Mouse (Mus musculus) kidney, postnatal 10 days (tissue): ENCODE measurements around the gene Fcrlb.
"Not testable (repeated sequence)": the region's sequence is repeated elsewhere in the genome, so short reads cannot be mapped to it uniquely, and the experiment has no call there.

Experiments
- DNase-seq: peaks from one replicate; pipeline ENCODE4 v3.0.0; 2021; ENCODE audit warnings: mixed read lengths

Gene Fcrlb

GRCm38 (mm10) chr1:170912891-170913615 lies at the start of gene Fcrlb:
Fcrlb (minus strand) TSS chr1:170912941.
- DNase-seq: no peak

- DNase-seq: no peak
Observed at GRCm38 (mm10) chr1:170962301-170962700, 49.6 kb upstream of the Fcrlb start.

GRCm38 (mm10) chr1:170961101-170961500 lies 48.4 kb upstream of the Fcrlb start:
- DNase-seq: no peak

- no peak for DNase-seq
Observed at GRCm38 (mm10) chr1:170959791-170960190, 47.0 kb upstream of the Fcrlb start.

GRCm38 (mm10) chr1:170958225-170958624 lies 45.5 kb upstream of the Fcrlb start:
- no peak for DNase-seq

GRCm38 (mm10) chr1:170953192-170953591 lies 40.5 kb upstream of the Fcrlb start:
- DNase-seq: no peak

- no peak for DNase-seq
Observed at GRCm38 (mm10) chr1:170950772-170951171, 38.0 kb upstream of the Fcrlb start.

- not testable (repeated sequence) for DNase-seq
Observed at GRCm38 (mm10) chr1:170944908-170945307, 32.2 kb upstream of the Fcrlb start.

- DNase-seq: not testable (repeated sequence)
Observed at GRCm38 (mm10) chr1:170944151-170944550, 31.4 kb upstream of the Fcrlb start.

- peak; percentile 10 for DNase-seq
Observed at GRCm38 (mm10) chr1:170939255-170939654, 26.5 kb upstream of the Fcrlb start.

GRCm38 (mm10) chr1:170934383-170934782 lies 21.6 kb upstream of the Fcrlb start:
- no peak for DNase-seq

GRCm38 (mm10) chr1:170933940-170934339 lies 21.2 kb upstream of the Fcrlb start:
- DNase-seq: no peak

GRCm38 (mm10) chr1:170933386-170933920 lies 20.7 kb upstream of the Fcrlb start:
- no peak for DNase-seq

GRCm38 (mm10) chr1:170932043-170932442 lies 19.3 kb upstream of the Fcrlb start:
- DNase-seq: no peak

GRCm38 (mm10) chr1:170929245-170929644 lies 16.5 kb upstream of the Fcrlb start:
- no peak for DNase-seq

- DNase-seq: no peak
Observed at GRCm38 (mm10) chr1:170928467-170928866, 15.7 kb upstream of the Fcrlb start.

GRCm38 (mm10) chr1:170927378-170927777 lies 14.6 kb upstream of the Fcrlb start, which contains the start of gene Fcrla:
Fcrla (minus strand) TSS chr1:170927583.
- no peak for DNase-seq

- no peak for DNase-seq
Observed at GRCm38 (mm10) chr1:170926941-170927340, 14.2 kb upstream of the Fcrlb start.

- DNase-seq: no peak
Observed at GRCm38 (mm10) chr1:170924485-170924884, 11.7 kb upstream of the Fcrlb start.

GRCm38 (mm10) chr1:170919308-170919707 lies 6.6 kb upstream of the Fcrlb start:
- DNase-seq: no peak

GRCm38 (mm10) chr1:170915657-170916056 lies 2.9 kb upstream of the Fcrlb start:
- DNase-seq: no peak

GRCm38 (mm10) chr1:170911907-170912660 lies 657 bp downstream of the Fcrlb start:
- no peak for DNase-seq

- peak; percentile 10 for DNase-seq
Observed at GRCm38 (mm10) chr1:170908341-170908740, 4.4 kb downstream of the Fcrlb start.
